Mouse (Mus musculus): ENCODE measurements around the gene Tuba1a. TPM values are rescaled to one million over a fixed set of nuclear protein-coding genes. Genes with fewer than 3 reads are reported as not detected.
"Not testable (repeated sequence)": the region's sequence is repeated elsewhere in the genome, so short reads cannot be mapped to it uniquely, and the experiment has no call there.

Tuba1a gene
- polyA plus RNA-seq, 1 experiment from 2014 or later = 109 TPM

DNA sequence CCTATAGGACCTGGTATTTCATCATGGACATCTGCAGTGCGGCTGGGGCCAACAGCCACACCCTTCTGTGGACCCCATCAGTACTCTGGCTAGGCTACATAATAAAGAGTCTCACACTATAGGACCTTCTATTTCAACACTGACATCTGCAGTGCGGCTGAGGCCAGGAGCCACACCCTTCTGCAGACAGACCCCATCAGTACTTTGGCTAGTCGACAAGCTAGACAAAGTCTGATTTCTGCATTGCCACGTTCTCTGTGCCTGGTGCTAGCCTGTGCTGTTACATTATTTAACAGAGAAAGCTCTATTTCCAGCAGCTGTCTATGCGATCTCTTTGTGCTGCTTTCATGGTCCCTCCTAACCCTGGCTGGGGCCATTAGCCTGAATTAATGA, 1.4 kb downstream of the Tuba1a start:
- Histone ChIP-seq H3K9ac (0 out of 2 replicates have a peak overlapping the region, but pooled peaks have one; percentile 0), H3K36me3 (no peaks in the 10 kb centered on the region), H3K27ac (no peak overlapping the region), H3K9me3 (replicated peaks) (no peaks in the 10 kb centered on the region), H3K4me2 (peak overlapping the region; percentile 90), H3K4me3 (replicated peaks) (peak overlapping the region; percentile 77), H3K27me3 (peaks cover 20% of the 10 kb centered on the region), H3K4me1 (replicated peaks) (peaks cover 29% of the 10 kb centered on the region)
- DNase-seq (no peak), ATAC-seq (ENCODE audit: low read depth) (no peak)
- WGBS (ENCODE audit: insufficient replicate concordance) = 45% methylated on average over 5 of the region's 5 CpGs

DNA sequence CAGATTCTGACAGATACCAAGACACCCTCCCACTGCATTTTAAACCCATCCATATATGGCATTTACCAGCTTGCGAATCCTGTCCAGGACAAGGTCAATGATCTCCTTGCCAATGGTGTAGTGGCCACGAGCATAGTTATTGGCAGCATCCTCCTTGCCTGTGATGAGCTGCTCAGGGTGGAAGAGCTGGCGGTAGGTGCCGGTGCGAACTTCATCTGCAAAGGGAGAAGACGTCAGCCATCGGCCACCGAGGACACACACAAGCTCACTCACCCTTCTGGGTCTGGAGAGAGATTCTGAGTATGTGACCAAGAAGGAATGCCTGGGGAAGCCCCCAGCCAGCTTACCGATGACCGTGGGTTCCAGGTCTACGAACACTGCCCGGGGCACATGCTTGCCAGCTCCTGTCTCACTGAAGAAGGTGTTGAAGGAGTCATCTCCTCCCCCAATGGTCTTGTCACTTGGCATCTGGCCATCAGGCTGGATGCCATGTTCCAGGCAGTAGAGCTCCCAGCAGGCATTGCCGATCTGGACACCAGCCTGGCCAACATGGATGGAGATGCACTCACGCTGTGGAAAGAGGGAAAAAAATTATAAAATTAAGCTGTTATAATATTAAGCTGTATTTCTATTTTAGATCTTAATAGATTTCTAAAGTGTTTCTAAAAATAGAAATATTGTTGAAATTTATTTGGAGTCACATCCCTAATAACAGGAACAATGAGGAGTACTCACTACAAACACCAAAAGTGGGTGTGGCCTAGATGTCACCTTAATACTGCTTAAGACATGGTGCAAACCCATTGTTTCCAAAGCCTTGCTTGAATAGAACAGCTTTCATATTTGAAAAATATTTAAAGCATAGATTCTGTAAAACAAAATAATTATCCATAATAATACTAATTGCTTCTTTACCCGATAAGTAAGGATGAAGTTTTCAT, 2.1 kb downstream of the Tuba1a start:
- H3K36me3 ChIP-seq; ATAC-seq (ENCODE audit: low read depth); H3K9me3 ChIP-seq (replicated peaks); DNase-seq; H3K9ac ChIP-seq; H3K27ac ChIP-seq: not testable (repeated sequence)
- Histone ChIP-seq H3K4me1 (replicated peaks) (peaks cover 29% of the 10 kb centered on the region), H3K27me3 (peaks cover 20% of the 10 kb centered on the region), H3K4me2 (peak overlapping the region; percentile 90), H3K4me3 (replicated peaks) (0 out of 2 replicates have a peak overlapping the region, but pooled peaks have one; percentile 77)
- WGBS (ENCODE audit: insufficient replicate concordance) = 84% methylated on average over 11 of the region's 15 CpGs

- H3K27ac ChIP-seq = no peak overlapping the region
- H3K4me2 ChIP-seq = no peak overlapping the region
- H3K36me3 ChIP-seq = no peaks in the 10 kb centered on the region
- H3K4me3 ChIP-seq (replicated peaks) = no peak overlapping the region
- no peaks in the 10 kb centered on the region for H3K9me3 ChIP-seq (replicated peaks)
- peaks cover 23% of the 10 kb centered on the region for H3K4me1 ChIP-seq (replicated peaks)
- WGBS (ENCODE audit: insufficient replicate concordance) = 68% methylated on average over 3 of the region's 3 CpGs
- DNase-seq (no peak), ATAC-seq (ENCODE audit: low read depth) (no peak)
- H3K27me3 ChIP-seq = peaks cover 14% of the 10 kb centered on the region
- H3K9ac ChIP-seq = no peak overlapping the region
Measured at GRCm38 (mm10) chr15:98949607-98949892, 4.0 kb downstream of the Tuba1a start.

DNA sequence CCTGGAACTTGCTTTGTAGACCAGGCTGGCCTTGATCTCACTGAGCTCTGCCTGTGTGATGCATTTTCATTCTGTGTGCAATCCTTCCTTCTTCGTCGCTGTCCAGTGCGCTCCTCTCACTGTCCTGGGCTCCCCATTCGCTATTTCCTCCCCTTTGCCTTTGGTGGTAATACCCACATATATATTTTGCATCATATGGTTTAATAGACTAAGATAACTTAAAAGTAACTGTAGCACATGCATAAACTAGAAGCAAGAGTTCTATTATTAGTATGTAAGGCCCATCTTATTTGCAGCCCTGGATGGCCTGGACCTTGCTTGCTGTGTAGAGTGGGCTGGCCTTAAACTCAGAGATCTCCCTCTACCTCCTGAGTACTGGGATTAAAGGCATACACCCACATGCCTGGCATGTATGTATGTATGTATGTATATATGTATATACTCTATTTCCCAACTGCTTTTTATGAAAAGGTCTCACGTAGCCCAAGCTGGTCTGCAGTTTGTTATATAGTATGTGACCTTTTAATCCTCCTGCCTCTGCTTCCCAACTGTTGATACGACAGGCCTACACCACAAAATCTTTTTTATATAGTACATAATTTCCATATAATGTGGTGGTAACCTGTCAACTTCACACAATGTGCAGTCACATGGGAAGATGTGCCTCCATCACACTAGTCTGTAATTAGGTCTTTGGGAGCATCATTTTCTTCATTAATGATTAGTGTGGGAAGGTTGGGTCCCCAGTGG, 4.5 kb downstream of the Tuba1a start:
- no peak overlapping the region for H3K4me3 ChIP-seq (replicated peaks)
- DNase-seq = no peak
- no peaks in the 10 kb centered on the region for H3K9me3 ChIP-seq (replicated peaks)
- H3K4me1 ChIP-seq (replicated peaks) = peaks cover 19% of the 10 kb centered on the region
- no peak overlapping the region for H3K9ac ChIP-seq
- no peak overlapping the region for H3K27ac ChIP-seq
- H3K36me3 ChIP-seq = no peaks in the 10 kb centered on the region
- H3K4me2 ChIP-seq = no peak overlapping the region
- WGBS (ENCODE audit: insufficient replicate concordance) = 74% methylated on average over 6 of the region's 6 CpGs
- peaks cover 10% of the 10 kb centered on the region for H3K27me3 ChIP-seq
- no peak for ATAC-seq (ENCODE audit: low read depth)

- peaks cover 14% of the 10 kb centered on the region for H3K4me1 ChIP-seq (replicated peaks)
Measured at GRCm38 (mm10) chr15:98948382-98948781, 5.1 kb downstream of the Tuba1a start.

DNA sequence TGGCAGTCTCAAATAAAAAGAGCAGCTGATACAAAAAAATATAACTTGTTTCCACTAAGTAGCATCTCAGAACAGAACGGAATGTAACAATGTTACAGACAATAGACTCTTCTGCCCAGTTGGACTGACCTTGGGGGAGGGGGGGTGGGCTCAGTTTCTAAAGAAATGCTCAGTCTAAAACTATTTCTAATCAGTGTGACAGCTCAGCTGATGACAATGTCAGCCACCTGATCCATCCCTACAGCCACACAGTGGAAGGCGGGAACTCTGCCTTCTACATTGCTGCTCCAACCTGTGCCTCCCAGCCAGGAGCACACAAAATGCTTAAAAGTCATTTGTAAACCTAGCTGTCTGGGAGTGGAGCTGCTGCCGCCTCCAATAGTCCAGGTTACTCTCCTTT, 5.6 kb downstream of the Tuba1a start:
- Histone ChIP-seq H3K4me3 (replicated peaks) (no peak overlapping the region), H3K27me3 (no peaks in the 10 kb centered on the region), H3K36me3 (no peaks in the 10 kb centered on the region), H3K9me3 (replicated peaks) (no peaks in the 10 kb centered on the region), H3K9ac (no peak overlapping the region), H3K4me2 (no peak overlapping the region), H3K4me1 (replicated peaks) (peaks cover 9% of the 10 kb centered on the region), H3K27ac (no peak overlapping the region)
- DNase-seq (no peak), ATAC-seq (ENCODE audit: low read depth) (no peak)
- WGBS (ENCODE audit: insufficient replicate concordance) = 70% methylated on average over 3 of the region's 3 CpGs

More at GRCm38 (mm10) chr15:98948382-98948781, 5.1 kb downstream of the Tuba1a start:
- ATAC-seq (ENCODE audit: low read depth) (no peak), DNase-seq (no peak)
- Histone ChIP-seq H3K9me3 (replicated peaks) (no peaks in the 10 kb centered on the region), H3K27me3 (peaks cover 5% of the 10 kb centered on the region), H3K9ac (no peak overlapping the region), H3K4me3 (replicated peaks) (no peak overlapping the region), H3K36me3 (no peaks in the 10 kb centered on the region), H3K4me2 (no peak overlapping the region), H3K27ac (no peak overlapping the region)

DNA sequence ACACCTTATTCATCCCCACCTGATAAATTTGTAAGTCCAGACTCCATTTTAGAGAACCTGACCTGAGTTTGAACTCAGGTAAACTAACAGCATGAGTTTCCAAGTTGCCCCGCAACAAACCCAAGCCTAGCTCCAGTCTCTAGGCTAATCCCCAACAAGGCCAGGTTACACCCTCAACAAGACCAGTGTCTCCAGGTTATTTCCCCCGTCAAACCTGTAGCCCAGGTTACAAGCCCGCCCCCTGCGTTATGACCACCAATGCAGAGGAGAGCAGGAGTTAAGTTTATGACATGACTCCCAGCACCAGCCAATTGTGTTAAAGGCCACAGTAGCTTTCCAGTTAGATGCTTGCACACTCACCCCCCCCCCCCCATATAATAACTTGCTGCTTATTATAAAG, 10.4 kb downstream of the Tuba1a start:
- H3K27me3 ChIP-seq = no peaks in the 10 kb centered on the region
- no peak overlapping the region for H3K9ac ChIP-seq
- H3K4me2 ChIP-seq = no peak overlapping the region
- no peak for ATAC-seq (ENCODE audit: low read depth)
- WGBS (ENCODE audit: insufficient replicate concordance) = 78% methylated on average over 4 of the region's 4 CpGs
- H3K27ac ChIP-seq = no peak overlapping the region
- no peaks in the 10 kb centered on the region for H3K36me3 ChIP-seq
- 0 out of 2 replicates have a peak, but pooled peaks cover 9% of the 10 kb centered on the region for H3K4me1 ChIP-seq (replicated peaks)
- H3K4me3 ChIP-seq (replicated peaks) = no peak overlapping the region
- no peaks in the 10 kb centered on the region for H3K9me3 ChIP-seq (replicated peaks)
- no peak for DNase-seq

DNA sequence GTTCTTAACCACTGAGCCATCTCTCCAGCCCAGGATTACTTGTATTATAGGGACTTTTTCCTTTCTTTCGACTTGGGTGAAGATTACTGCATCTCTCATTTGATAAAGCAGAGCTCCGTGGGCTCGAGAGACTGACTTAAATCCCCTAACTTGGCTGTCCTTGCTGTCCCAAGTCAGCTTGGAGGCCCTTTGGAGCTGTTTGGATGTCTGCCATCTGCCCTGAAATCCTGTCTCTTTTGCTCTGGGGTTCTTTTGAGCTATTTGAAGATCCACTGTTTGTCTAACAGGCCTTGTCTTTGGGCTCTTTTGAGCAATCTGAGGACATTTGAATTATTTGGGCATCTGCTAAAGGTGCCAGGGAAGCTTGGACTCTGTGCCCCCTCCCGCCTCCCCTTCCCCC, 11.4 kb downstream of the Tuba1a start:
- Histone ChIP-seq H3K4me1 (replicated peaks) (0 out of 2 replicates have a peak, but pooled peaks cover 12% of the 10 kb centered on the region), H3K9me3 (replicated peaks) (no peaks in the 10 kb centered on the region), H3K9ac (no peak overlapping the region), H3K4me3 (replicated peaks) (no peak overlapping the region), H3K27ac (no peak overlapping the region), H3K27me3 (no peaks in the 10 kb centered on the region), H3K4me2 (no peak overlapping the region), H3K36me3 (no peaks in the 10 kb centered on the region)
- WGBS (ENCODE audit: insufficient replicate concordance) = 68% methylated on average over 4 of the region's 4 CpGs
- DNase-seq = no peak
- no peak for ATAC-seq (ENCODE audit: low read depth)

DNA sequence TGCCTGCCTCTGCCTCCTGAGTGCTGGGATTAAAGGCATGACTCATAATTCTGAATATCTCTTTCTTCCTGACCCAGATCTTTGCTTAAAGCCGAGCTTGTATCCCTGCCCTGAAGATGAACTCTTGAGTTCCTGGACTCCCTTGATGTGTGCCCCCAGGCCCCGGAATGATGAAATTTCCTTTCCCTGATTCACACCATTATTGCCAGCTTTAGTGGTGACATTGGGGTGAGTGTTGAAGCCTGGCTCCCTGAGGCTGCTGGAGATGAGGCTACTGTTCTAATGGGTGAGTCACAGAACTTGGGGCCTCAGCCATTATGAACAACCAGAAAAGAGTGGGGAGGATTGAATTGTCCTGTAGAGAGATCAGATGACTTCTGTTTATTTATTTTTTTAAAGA, 12.0 kb downstream of the Tuba1a start:
- no peak for DNase-seq
- Histone ChIP-seq H3K36me3 (no peaks in the 10 kb centered on the region), H3K27ac (no peak overlapping the region), H3K27me3 (no peaks in the 10 kb centered on the region), H3K9me3 (replicated peaks) (no peaks in the 10 kb centered on the region), H3K9ac (no peak overlapping the region), H3K4me1 (replicated peaks) (0 out of 2 replicates have a peak, but pooled peaks cover 14% of the 10 kb centered on the region), H3K4me3 (replicated peaks) (no peak overlapping the region), H3K4me2 (no peak overlapping the region)
- WGBS (ENCODE audit: insufficient replicate concordance) = 79% methylated on average over 2 of the region's 2 CpGs
- no peak for ATAC-seq (ENCODE audit: low read depth)

DNA sequence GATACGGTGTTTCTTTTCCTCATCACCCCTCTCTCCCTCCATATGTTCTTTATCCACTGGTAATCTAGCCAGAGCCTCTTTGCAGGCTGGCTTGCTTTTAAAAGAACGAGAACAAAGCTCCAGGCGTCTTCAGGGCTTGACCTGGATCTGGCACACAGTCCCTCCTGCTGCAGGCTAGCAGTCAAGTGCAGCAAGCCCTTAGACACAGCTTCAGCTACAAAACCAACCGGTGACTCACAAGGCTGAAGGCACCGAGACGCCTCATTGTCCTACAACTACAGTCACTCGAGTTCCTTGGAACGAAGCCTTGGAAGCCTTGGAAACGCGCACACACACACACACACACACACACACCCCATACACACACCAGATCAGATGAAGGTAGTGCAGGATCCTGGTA, 12.7 kb downstream of the Tuba1a start:
- Histone ChIP-seq H3K27me3 (no peaks in the 10 kb centered on the region), H3K36me3 (no peaks in the 10 kb centered on the region), H3K9me3 (replicated peaks) (no peaks in the 10 kb centered on the region), H3K27ac (no peak overlapping the region), H3K4me3 (replicated peaks) (no peak overlapping the region), H3K4me2 (no peak overlapping the region), H3K4me1 (replicated peaks) (peaks cover 20% of the 10 kb centered on the region), H3K9ac (no peak overlapping the region)
- no peak for DNase-seq
- WGBS (ENCODE audit: insufficient replicate concordance) = 68% methylated on average over 10 of the region's 10 CpGs
- ATAC-seq (ENCODE audit: low read depth) = no peak

- peak; percentile 88 for DNase-seq
- Histone ChIP-seq H3K9me3 (replicated peaks) (no peaks in the 10 kb centered on the region), H3K27me3 (no peaks in the 10 kb centered on the region), H3K9ac (peak within 1 kb of the TSS; percentile 93), H3K4me3 (replicated peaks) (peak within 1 kb of the TSS; percentile 85), H3K27ac (peak within 1 kb of the TSS; percentile 98), H3K36me3 (peaks cover 23% of the 10 kb centered on the region), H3K4me2 (peak within 1 kb of the TSS; percentile 94), H3K4me1 (replicated peaks) (peaks cover 39% of the 10 kb centered on the region)
- ATAC-seq (ENCODE audit: low read depth) = peak; percentile 94
- WGBS (ENCODE audit: insufficient replicate concordance) = 0% methylated on average over 38 of the region's 58 CpGs
Measured at GRCm38 (mm10) chr15:98934217-98934839, 19.2 kb downstream of the Tuba1a start, which contains the start of gene Tuba1b. Gene Tuba1b, minus strand, starts transcription at chr15:98934565.

Measured in liver, embryonic 13.5 days (tissue).